Mouse (Mus musculus) spleen, postnatal 4 days (tissue): ENCODE data around the gene Fam204a.

ENCODE experiments used
- DNase-seq, 2 experiments: peaks; one replicate each; pipeline ENCODE4 v3.0.0; 2022; ENCODE audit warnings: low spot score in 2 of 2

Gene Fam204a

GRCm38 (mm10) chr19:60225899-60226844 lies at the start of gene Fam204a:
Gene Fam204a, minus strand, starts transcription at chr19:60226701.
- peak; percentile 93 to 96 for DNase-seq

GRCm38 (mm10) chr19:60265789-60266188 lies 39.3 kb upstream of the Fam204a start:
- no peak for DNase-seq

- no peak for DNase-seq
These were observed 34.2 kb upstream of the Fam204a start for GRCm38 (mm10) chr19:60260689-60261088.

- DNase-seq, result no peak
These were observed 25.5 kb upstream of the Fam204a start for GRCm38 (mm10) chr19:60252021-60252420.

- no peak for DNase-seq
These were observed 24.7 kb upstream of the Fam204a start for GRCm38 (mm10) chr19:60251197-60251596.

- no peak for DNase-seq
These were observed 18.7 kb upstream of the Fam204a start for GRCm38 (mm10) chr19:60245250-60245649.

- no peak for DNase-seq
These were observed 16.1 kb upstream of the Fam204a start for GRCm38 (mm10) chr19:60242620-60243019.

- DNase-seq, result no peak
These were observed 15.6 kb upstream of the Fam204a start for GRCm38 (mm10) chr19:60241916-60242602.

GRCm38 (mm10) chr19:60231542-60231941 lies 5.0 kb upstream of the Fam204a start:
- DNase-seq, result no peak

GRCm38 (mm10) chr19:60226845-60227235 lies 339 bp upstream of the Fam204a start:
- no peak for DNase-seq

- no peak for DNase-seq
These were observed 7.1 kb downstream of the Fam204a start for GRCm38 (mm10) chr19:60219395-60219794.

- DNase-seq, result no peak
These were observed 8.5 kb downstream of the Fam204a start for GRCm38 (mm10) chr19:60217985-60218384.

- no peak for DNase-seq
These were observed 18.3 kb downstream of the Fam204a start for GRCm38 (mm10) chr19:60208173-60208572.

- no peak for DNase-seq
These were observed 22.3 kb downstream of the Fam204a start for GRCm38 (mm10) chr19:60204176-60204575.

GRCm38 (mm10) chr19:60200294-60200693 lies 26.2 kb downstream of the Fam204a start:
- DNase-seq, result no peak

- no peak for DNase-seq
These were observed 27.3 kb downstream of the Fam204a start for GRCm38 (mm10) chr19:60199152-60199551.

GRCm38 (mm10) chr19:60192790-60193189 lies 33.7 kb downstream of the Fam204a start:
- DNase-seq, result no peak

GRCm38 (mm10) chr19:60189206-60189605 lies 37.3 kb downstream of the Fam204a start:
- DNase-seq, result no peak

- peak in 1 of 2 experiments; percentile 38 for DNase-seq
These were observed 43.6 kb downstream of the Fam204a start for GRCm38 (mm10) chr19:60182901-60183300.

GRCm38 (mm10) chr19:60182171-60182570 lies 44.3 kb downstream of the Fam204a start:
- DNase-seq, result no peak

- no peak for DNase-seq
These were observed 47.5 kb downstream of the Fam204a start for GRCm38 (mm10) chr19:60178771-60179563.

GRCm38 (mm10) chr19:60165417-60165816 lies 61.1 kb downstream of the Fam204a start:
- DNase-seq, result no peak
